Mouse (Mus musculus) liver, postnatal 0 days (tissue): ENCODE results near the gene Sbds. TPM values are rescaled to one million over a fixed set of nuclear protein-coding genes. Genes with fewer than 3 reads are reported as not detected.

Experiments used
- ATAC-seq: fragments of 200-750 bp; cut with Nextera tagmentation; 2 replicates; pipeline ENCODE4 v1.8.0; 2017; ENCODE audit warnings: mild to moderate bottlenecking, moderate library complexity
- DNase-seq: peaks from one replicate; pipeline ENCODE4 v3.0.0-alpha.2; 2016
- H3K27ac ChIP-seq: fragments of 300-500 bp; sonication (generic); 2 replicates; pipeline ENCODE4 v1.5.1; 2014; ENCODE audit warnings: antibody characterized with exemption, moderate library complexity, mild to moderate bottlenecking, low read depth
- H3K27me3 ChIP-seq: fragments of 300-500 bp; sonication (generic); 2 replicates; pipeline ENCODE4 v1.6.1; 2014; ENCODE audit warnings: low read length, control low read depth, mixed read lengths; ENCODE audit not compliant: insufficient read depth
- H3K36me3 ChIP-seq: fragments of 300-500 bp; sonication (generic); replicated peaks from 2 replicates; pipeline ENCODE4 v1.6.1; 2014; ENCODE audit warnings: mild to moderate bottlenecking, control low read depth, low read length, moderate library complexity, mixed read lengths; ENCODE audit not compliant: insufficient read depth
- H3K4me1 ChIP-seq: fragments of 300-500 bp; sonication (generic); 2 replicates; pipeline ENCODE4 v1.6.1; 2014; ENCODE audit warnings: antibody characterized with exemption, mild to moderate bottlenecking, control low read depth; ENCODE audit not compliant: insufficient read depth
- H3K4me2 ChIP-seq: fragments of 300-500 bp; sonication (generic); 2 replicates; pipeline ENCODE4 v1.6.1; 2014; ENCODE audit warnings: low read depth, mild to moderate bottlenecking, low read length, moderate library complexity, mixed read lengths
- H3K4me3 ChIP-seq: fragments of 300-500 bp; sonication (generic); 2 replicates; pipeline ENCODE4 v1.5.1; 2014; ENCODE audit warnings: low read depth, low read length
- H3K9ac ChIP-seq: fragments of 300-500 bp; sonication (generic); replicated peaks from 2 replicates; pipeline ENCODE4 v1.6.1; 2014; ENCODE audit warnings: mild to moderate bottlenecking, moderate library complexity
- H3K9me3 ChIP-seq: fragments of 300-500 bp; sonication (generic); 2 replicates; pipeline ENCODE4 v1.6.1; 2016; ENCODE audit warnings: mild to moderate bottlenecking, control low read depth, low read length, mixed read lengths
- CTCF ChIP-seq: sonication (generic); IDR thresholded peaks from 2 replicates; pipeline ENCODE4 v1.5.1; 2016; ENCODE audit warnings: antibody characterized with exemption, low read depth
- EP300 ChIP-seq: IDR thresholded peaks from 2 replicates; pipeline ENCODE4 v1.6.1; 2016; ENCODE audit warnings: antibody characterized with exemption, low read depth, mild to moderate bottlenecking
- WGBS: fragments of 180-500 bp; shearing (Covaris S2); extraction: QIAGEN DNeasy Blood & Tissue Kit; methylation state at CpG from one replicate; pipeline ENCODE4 v1.1.7; 2014; ENCODE audit not compliant: insufficient replicate concordance; 5-methylcytosine and 5-hydroxymethylcytosine counted together
- polyA plus RNA-seq: library from polyadenylated mRNA; unstranded; fragments of >200 nt; fragmentation: Nextera tagmentation; extraction: Ambion mirVana; gene quantifications from 2 replicates; pipeline ENCODE4 v1.2.1, GENCODE M21; 2015

Sbds gene
- polyA plus RNA-seq, 1 experiment from 2014 or later = 44.8 TPM

GRCm38 (mm10) chr5:130254164-130255016, 940 bp downstream of the Sbds start:
- H3K4me1 ChIP-seq = peaks cover 11% of the 10 kb centered on the region
- peak overlapping the region; percentile 86 for H3K9ac ChIP-seq
- H3K27me3 ChIP-seq = no peaks in the 10 kb centered on the region
- H3K36me3 ChIP-seq = peaks cover 42% of the 10 kb centered on the region
- DNase-seq (no peak), ATAC-seq (no peak)
- H3K4me2 ChIP-seq = peak overlapping the region; percentile 70
- no peaks in the 10 kb centered on the region for H3K9me3 ChIP-seq
- TF ChIP-seq CTCF = peak; percentile 62
- TF ChIP-seq EP300 = no peak
- H3K27ac ChIP-seq = peak overlapping the region; percentile 93
- WGBS = 6% methylated on average over 19 of the region's 19 CpGs
- peak overlapping the region; percentile 75 for H3K4me3 ChIP-seq

- Histone ChIP-seq H3K4me1 (no peaks in the 10 kb centered on the region), H3K36me3 (peaks cover 90% of the 10 kb centered on the region), H3K27ac (no peak overlapping the region), H3K9me3 (no peaks in the 10 kb centered on the region), H3K4me3 (no peak overlapping the region), H3K27me3 (no peaks in the 10 kb centered on the region), H3K9ac (no peak overlapping the region), H3K4me2 (no peak overlapping the region)
- no peak for ATAC-seq
- WGBS = 49% methylated on average over 5 of the region's 5 CpGs
- no peak for DNase-seq
- TF ChIP-seq CTCF = no peak
- no peak for TF ChIP-seq EP300
These were observed 7.5 kb downstream of the Sbds start for GRCm38 (mm10) chr5:130247823-130248222.

- Histone ChIP-seq H3K9me3 (no peaks in the 10 kb centered on the region), H3K27me3 (no peaks in the 10 kb centered on the region), H3K9ac (no peak overlapping the region), H3K4me3 (no peak overlapping the region), H3K4me2 (no peak overlapping the region), H3K4me1 (no peaks in the 10 kb centered on the region), H3K27ac (no peak overlapping the region), H3K36me3 (peaks cover 85% of the 10 kb centered on the region)
- no peak for ATAC-seq
- TF ChIP-seq EP300 (no peak), CTCF (no peak)
- no peak for DNase-seq
- 87% methylated on average over 12 of the region's 12 CpGs for WGBS
These were observed 13.9 kb downstream of the Sbds start for GRCm38 (mm10) chr5:130241426-130241825.

- ATAC-seq = no peak
These were observed 15.5 kb downstream of the Sbds start for GRCm38 (mm10) chr5:130239856-130240255.

GRCm38 (mm10) chr5:130239236-130239635, 16.1 kb downstream of the Sbds start:
- Histone ChIP-seq H3K9me3 (no peaks in the 10 kb centered on the region), H3K4me1 (no peaks in the 10 kb centered on the region), H3K27ac (no peak overlapping the region), H3K9ac (no peak overlapping the region), H3K4me3 (no peak overlapping the region), H3K36me3 (peaks cover 83% of the 10 kb centered on the region), H3K4me2 (no peak overlapping the region), H3K27me3 (no peaks in the 10 kb centered on the region)
- WGBS = 86% methylated on average over 7 of the region's 7 CpGs
- ATAC-seq (no peak), DNase-seq (no peak)
- TF ChIP-seq EP300 (no peak), CTCF (no peak)

More at GRCm38 (mm10) chr5:130239856-130240255, 15.5 kb downstream of the Sbds start:
- H3K4me1 ChIP-seq = no peaks in the 10 kb centered on the region
- H3K9me3 ChIP-seq = no peaks in the 10 kb centered on the region
- H3K27ac ChIP-seq = no peak overlapping the region
- TF ChIP-seq EP300 = no peak
- TF ChIP-seq CTCF = no peak
- peaks cover 85% of the 10 kb centered on the region for H3K36me3 ChIP-seq
- WGBS = 95% methylated on average over 2 of the region's 2 CpGs
- H3K9ac ChIP-seq = no peak overlapping the region
- DNase-seq = no peak
- H3K27me3 ChIP-seq = no peaks in the 10 kb centered on the region
- H3K4me3 ChIP-seq = no peak overlapping the region
- H3K4me2 ChIP-seq = no peak overlapping the region

GRCm38 (mm10) chr5:130236302-130236701, 19.0 kb downstream of the Sbds start:
- no peaks in the 10 kb centered on the region for H3K9me3 ChIP-seq
- H3K4me2 ChIP-seq = no peak overlapping the region
- no peak for DNase-seq
- peaks cover 88% of the 10 kb centered on the region for H3K36me3 ChIP-seq
- TF ChIP-seq EP300 (no peak), CTCF (no peak)
- H3K27ac ChIP-seq = 0 out of 2 replicates have a peak overlapping the region, but pooled peaks have one; percentile 48
- no peak overlapping the region for H3K4me3 ChIP-seq
- 71% methylated on average over 8 of the region's 8 CpGs for WGBS
- H3K27me3 ChIP-seq = no peaks in the 10 kb centered on the region
- H3K9ac ChIP-seq = no peak overlapping the region
- ATAC-seq = no peak
- H3K4me1 ChIP-seq = no peaks in the 10 kb centered on the region
